In genomic region chr4:109887856-109888357, GRCm38 (mm10) we compare ENCODE assay signal across 17 mouse cellular contexts.
"Had no signal": no experiment of that assay in that cellular context is flagged by ENCODE, and none has a peak within 500 bp of the region (broad histone marks: within the 10 kb centered on the region; RNA-seq: fewer than 3 reads in every experiment).

No protein-coding gene starts in this region.

- H3K9me3 ChIP-seq: liver, embryonic 13.5 days; liver, embryonic 15.5 days; lung, embryonic 15.5 days; midbrain, embryonic 13.5 days; midbrain, embryonic 15.5 days; neural tube, embryonic 12.5 days; stomach, embryonic 15.5 days had no signal

- H3K9ac ChIP-seq: liver, embryonic 13.5 days; liver, embryonic 15.5 days; liver, postnatal 0 days; lung, embryonic 15.5 days; midbrain, embryonic 13.5 days; midbrain, embryonic 15.5 days; neural tube, embryonic 12.5 days; stomach, embryonic 15.5 days had no signal

- H3K27me3 ChIP-seq: liver, embryonic 13.5 days; liver, embryonic 15.5 days; lung, embryonic 15.5 days; midbrain, embryonic 13.5 days; midbrain, embryonic 15.5 days; neural tube, embryonic 12.5 days; stomach, embryonic 15.5 days had no signal

- H3K27ac ChIP-seq: liver, embryonic 13.5 days; liver, embryonic 15.5 days; lung, embryonic 15.5 days; midbrain, embryonic 13.5 days; midbrain, embryonic 15.5 days; neural tube, embryonic 12.5 days; stomach, embryonic 15.5 days; stomach, postnatal 0 days had no signal

- H3K4me1 ChIP-seq: liver, embryonic 13.5 days; liver, embryonic 15.5 days; lung, embryonic 15.5 days; midbrain, embryonic 13.5 days; midbrain, embryonic 15.5 days; neural tube, embryonic 12.5 days; stomach, embryonic 15.5 days had no signal

- H3K4me3 ChIP-seq: liver, embryonic 13.5 days; liver, embryonic 15.5 days; lung, embryonic 15.5 days; midbrain, embryonic 13.5 days; midbrain, embryonic 15.5 days; neural tube, embryonic 12.5 days; stomach, embryonic 15.5 days had no signal

- DNase-seq: liver, embryonic 13.5 days; liver, postnatal 0 days; lung, adult 2 months; lung, postnatal 4 days; right cerebral cortex, postnatal 25 days; right cerebral cortex, postnatal 4 days; spleen, adult 18-20 months; thymus, adult 2 months; thymus, postnatal 25 days; thymus, postnatal 4 days had no signal
